Mouse (Mus musculus) heart, postnatal 0 days (tissue): Measurements from ENCODE around the gene Olfr1022.

Source experiments
- CTCF ChIP-seq: IDR thresholded peaks from 2 replicates; pipeline ENCODE4 v1.5.1; 2016; ENCODE audit warnings: antibody characterized with exemption, control low read depth, low read depth
- EP300 ChIP-seq: IDR thresholded peaks from 2 replicates; pipeline ENCODE4 v1.6.1; 2016; ENCODE audit warnings: antibody characterized with exemption, low read depth

DNA sequence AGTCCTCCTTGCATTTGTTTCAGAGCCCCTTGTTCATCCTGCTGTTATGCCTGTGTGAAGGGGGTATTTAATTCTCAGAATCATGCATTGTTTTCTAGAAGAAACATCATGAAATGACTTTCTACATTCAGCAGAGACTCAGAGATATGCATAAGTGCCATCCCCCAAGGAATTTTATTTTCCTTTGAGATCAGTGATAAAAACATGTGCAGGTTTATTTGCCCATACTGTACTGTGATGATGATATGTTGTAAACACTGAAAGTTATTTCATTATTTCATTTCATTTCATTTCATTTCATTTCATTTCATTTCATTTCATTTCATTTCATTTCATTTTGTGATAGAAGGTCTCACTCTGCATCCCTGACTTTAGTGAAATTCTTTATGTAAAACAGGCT lies 23.0 kb upstream of the Olfr1022 start, which contains the start of gene Olfr1019:
- no peak for TF ChIP-seq CTCF
- TF ChIP-seq EP300: no peak
